Mouse (Mus musculus) midbrain, embryonic 14.5 days (tissue): ENCODE measurements around the gene Gm10663. TPM values are rescaled to one million over a fixed set of nuclear protein-coding genes. Genes with fewer than 3 reads are reported as not detected.

ENCODE experiments used
- ATAC-seq: fragments of 200-750 bp; cut with Nextera tagmentation; 2 replicates; pipeline ENCODE4 v1.8.0; 2017; ENCODE audit warnings: moderate number of reproducible peaks, moderate library complexity; ENCODE audit not compliant: low FRiP score, low TSS enrichment
- DNase-seq: peaks from one replicate; pipeline ENCODE4 v3.0.0-alpha.2; 2015
- H3K27ac ChIP-seq: fragments of 300-500 bp; sonication (generic); replicated peaks from 2 replicates; pipeline ENCODE4 v1.5.1; 2014; ENCODE audit warnings: mild to moderate bottlenecking, low read depth, low read length, moderate library complexity
- H3K27me3 ChIP-seq: fragments of 300-500 bp; sonication (generic); 2 replicates; pipeline ENCODE4 v1.6.1; 2014; ENCODE audit warnings: low read length, control low read depth, mixed read lengths; ENCODE audit not compliant: control insufficient read depth, insufficient read depth
- H3K36me3 ChIP-seq: fragments of 300-500 bp; sonication (generic); 2 replicates; pipeline ENCODE4 v1.6.1; 2014; ENCODE audit warnings: low read length, control low read depth; ENCODE audit not compliant: control insufficient read depth, insufficient read depth
- H3K4me1 ChIP-seq: fragments of 300-500 bp; sonication (generic); 2 replicates; pipeline ENCODE4 v1.6.1; 2014; ENCODE audit warnings: mild to moderate bottlenecking, antibody characterized with exemption, low read length, control low read depth; ENCODE audit not compliant: control insufficient read depth, insufficient read depth
- H3K4me2 ChIP-seq: fragments of 300-500 bp; sonication (generic); 2 replicates; pipeline ENCODE4 v1.6.1; 2014; ENCODE audit warnings: mild to moderate bottlenecking, low read length, moderate library complexity
- H3K4me3 ChIP-seq: fragments of 300-500 bp; sonication (generic); replicated peaks from 2 replicates; pipeline ENCODE4 v1.5.1; 2014; ENCODE audit warnings: low read depth, low read length
- H3K9ac ChIP-seq: fragments of 300-500 bp; sonication (generic); replicated peaks from 2 replicates; pipeline ENCODE4 v1.6.1; 2014; ENCODE audit warnings: mild to moderate bottlenecking, low read length, moderate library complexity
- H3K9me3 ChIP-seq: fragments of 300-500 bp; sonication (generic); 2 replicates; pipeline ENCODE4 v1.6.1; 2016; ENCODE audit warnings: low read length, control low read depth, mixed read lengths; ENCODE audit not compliant: control insufficient read depth
- WGBS: fragments of 180-500 bp; shearing (Covaris S2); extraction: QIAGEN DNeasy Blood & Tissue Kit; methylation state at CpG from one replicate; pipeline ENCODE4 v1.1.7; 2014; 5-methylcytosine and 5-hydroxymethylcytosine counted together
- microRNA-seq: library from miRNA; unstranded; fragments of <30 nt; microRNA quantifications from one replicate; pipeline ENCODE4, GENCODE M21; 2016
- polyA plus RNA-seq: library from polyadenylated mRNA; unstranded; fragments of >200 nt; fragmentation: Nextera tagmentation; extraction: Ambion mirVana; gene quantifications from 2 replicates; pipeline ENCODE4 v1.2.1, GENCODE M21; 2014

Gene Gm10663
- polyA plus RNA-seq, 1 experiment from 2014 or later, result not detected

DNA sequence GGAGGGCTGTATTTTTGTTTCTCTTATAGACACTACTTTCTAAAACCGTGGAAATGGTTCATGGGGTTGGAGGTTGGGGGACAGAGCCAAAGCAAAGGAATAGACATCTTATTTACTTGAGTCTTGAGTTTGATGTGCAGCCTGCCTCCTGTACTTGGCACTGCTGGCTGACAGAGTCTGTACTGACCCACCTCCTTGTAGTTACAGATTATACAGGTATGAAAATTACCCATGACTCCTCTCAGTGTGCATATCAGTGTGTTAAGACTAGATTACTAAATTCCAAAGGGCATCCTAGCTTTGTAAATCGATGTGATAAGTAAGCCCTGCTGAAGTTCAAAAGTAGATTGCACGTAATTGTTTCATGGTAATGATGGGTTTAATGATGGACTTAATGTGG, 51.6 kb downstream of the Gm10663 start:
- no peaks in the 10 kb centered on the region for H3K27me3 ChIP-seq

More for the DNA sequence above, 51.6 kb downstream of the Gm10663 start:
- Histone ChIP-seq H3K4me3 (no peak overlapping the region), H3K9me3 (no peaks in the 10 kb centered on the region), H3K36me3 (no peaks in the 10 kb centered on the region), H3K27ac (no peak overlapping the region), H3K4me1 (no peaks in the 10 kb centered on the region), H3K9ac (no peak overlapping the region), H3K4me2 (no peak overlapping the region)
- DNase-seq, result no peak
- 74% methylated on average over 3 of the region's 3 CpGs for WGBS
- no peak for ATAC-seq

Small RNA genes lying within 50 kb of the gene (microRNA-seq; reads per million reads assigned to microRNA genes)
- not detected for gene Gm24333

Other genes starting within 250 kb of the Gm10663 start
- gene Klhl2, start 225.0 kb upstream of the Gm10663 start, polyA plus RNA-seq, result 29.3 and 32.4 TPM in 2 replicates
- 28.2 and 32.7 TPM in 2 replicates for gene Tmem192, start 127.8 kb upstream of the Gm10663 start, polyA plus RNA-seq
- gene Trim75, start 87.2 kb upstream of the Gm10663 start, polyA plus RNA-seq, result 0.08 and 0.18 TPM in 2 replicates
- not detected in 2 replicates for gene Trim61, start 56.5 kb upstream of the Gm10663 start, polyA plus RNA-seq
- gene Trim60, start 56.4 kb upstream of the Gm10663 start, polyA plus RNA-seq, result not detected in 2 replicates
- 0.93 and 1.1 TPM in 2 replicates for gene Apela, start 37.7 kb upstream of the Gm10663 start, polyA plus RNA-seq
- gene BC030870, start 54.5 kb downstream of the Gm10663 start, polyA plus RNA-seq, result not detected in 2 replicates